Mouse (Mus musculus) cerebellum, adult (tissue): ENCODE data around the gene Cyp8b1.
A peak's percentile ranks its signal among the peaks of the same experiment; 100 is the strongest.

ENCODE experiments used
- ATAC-seq: cut with Nextera tagmentation; 2 replicates; pipeline ENCODE4 v1.9.2; 2017; ENCODE audit warnings: mild to moderate bottlenecking, moderate library complexity, mixed read lengths; ENCODE audit not compliant: insufficient number of reproducible peaks, low FRiP score, low TSS enrichment

The Cyp8b1 gene

GRCm38 (mm10) chr9:121916102-121916501 lies at the start of gene Cyp8b1:
Gene Cyp8b1, minus strand, starts transcription at chr9:121916305.
- ATAC-seq = no peak

GRCm38 (mm10) chr9:121964941-121965340 lies 48.8 kb upstream of the Cyp8b1 start:
- peak; percentile 66; the same call in 1 of the 2 replicates for ATAC-seq

GRCm38 (mm10) chr9:121959966-121960635 lies 44.0 kb upstream of the Cyp8b1 start:
- ATAC-seq = no peak

GRCm38 (mm10) chr9:121952596-121952995 lies 36.5 kb upstream of the Cyp8b1 start:
- no peak for ATAC-seq

- no peak for ATAC-seq
Measured at GRCm38 (mm10) chr9:121951114-121951423, 35.0 kb upstream of the Cyp8b1 start.

- 0 out of 2 replicates have a peak, but pooled peaks have one; percentile 26 for ATAC-seq
Measured at GRCm38 (mm10) chr9:121950418-121951113, 34.5 kb upstream of the Cyp8b1 start, which contains the start of gene Fam198a. Gene Fam198a, plus strand, starts transcription at chr9:121950988.

GRCm38 (mm10) chr9:121948431-121948830 lies 32.3 kb upstream of the Cyp8b1 start:
- ATAC-seq = no peak

- ATAC-seq = no peak
Measured at GRCm38 (mm10) chr9:121947784-121948183, 31.7 kb upstream of the Cyp8b1 start.

GRCm38 (mm10) chr9:121943628-121944027 lies 27.5 kb upstream of the Cyp8b1 start:
- ATAC-seq = no peak

GRCm38 (mm10) chr9:121943005-121943404 lies 26.9 kb upstream of the Cyp8b1 start:
- no peak for ATAC-seq

GRCm38 (mm10) chr9:121937944-121938355 lies 21.8 kb upstream of the Cyp8b1 start:
- ATAC-seq = no peak

GRCm38 (mm10) chr9:121937451-121937864 lies 21.4 kb upstream of the Cyp8b1 start:
- ATAC-seq = no peak

GRCm38 (mm10) chr9:121936952-121937351 lies 20.8 kb upstream of the Cyp8b1 start:
- peak; percentile 61; the same call in 1 of the 2 replicates for ATAC-seq

GRCm38 (mm10) chr9:121934856-121935255 lies 18.8 kb upstream of the Cyp8b1 start:
- ATAC-seq = no peak

- no peak for ATAC-seq
Measured at GRCm38 (mm10) chr9:121928498-121928897, 12.4 kb upstream of the Cyp8b1 start.

- ATAC-seq = no peak
Measured at GRCm38 (mm10) chr9:121927721-121928120, 11.6 kb upstream of the Cyp8b1 start.

GRCm38 (mm10) chr9:121926634-121927405 lies 10.7 kb upstream of the Cyp8b1 start:
- ATAC-seq = no peak

- ATAC-seq = no peak
Measured at GRCm38 (mm10) chr9:121925959-121926358, 9.9 kb upstream of the Cyp8b1 start.

- no peak for ATAC-seq
Measured at GRCm38 (mm10) chr9:121924901-121925560, 8.9 kb upstream of the Cyp8b1 start.

GRCm38 (mm10) chr9:121923906-121924305 lies 7.8 kb upstream of the Cyp8b1 start:
- no peak for ATAC-seq

GRCm38 (mm10) chr9:121923443-121923842 lies 7.3 kb upstream of the Cyp8b1 start:
- ATAC-seq = no peak
